Comparison of ENCODE assay signal across 25 mouse cellular contexts in the genomic region with DNA sequence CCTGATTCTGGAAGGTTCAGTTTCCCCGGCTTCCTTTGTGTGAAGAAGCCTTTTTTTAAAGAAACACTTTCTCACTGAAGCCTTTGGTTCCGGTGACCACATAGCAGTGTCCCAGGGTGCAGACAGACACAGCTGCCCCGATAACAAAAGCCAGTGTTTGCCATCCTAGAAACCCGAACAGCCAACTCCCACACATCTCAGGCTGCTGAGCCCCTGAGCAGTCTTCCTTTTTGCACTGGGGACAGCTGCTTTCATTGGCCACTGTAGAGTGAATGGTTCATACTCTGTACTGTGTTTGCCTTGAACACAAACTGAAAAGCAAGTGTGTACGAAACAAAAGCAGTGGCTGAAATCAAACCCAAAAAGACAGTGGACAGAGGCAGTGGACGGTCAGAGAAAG.
DNase-seq lines count a peak whose midpoint lies in the region; ATAC-seq and TF ChIP-seq lines count a peak whose summit lies in the region.
"Had no signal": no experiment of that assay in that cellular context is flagged by ENCODE, and none has a peak within 500 bp of the region (broad histone marks: within the 10 kb centered on the region; RNA-seq: fewer than 3 reads in every experiment).

No protein-coding gene starts in this region.

- 60% methylated on average over 6 of the region's 6 CpGs for WGBS in embryonic facial prominence, embryonic 11.5 days
- WGBS in embryonic facial prominence, embryonic 10.5 days, result 57% methylated on average over 6 of the region's 6 CpGs
- 74% methylated on average over 6 of the region's 6 CpGs for WGBS in intestine, embryonic 14.5 days
- WGBS in intestine, embryonic 15.5 days, result 71% methylated on average over 6 of the region's 6 CpGs
- 40% methylated on average over 6 of the region's 6 CpGs for WGBS in kidney, embryonic 15.5 days
- WGBS in kidney, postnatal 0 days, result 40% methylated on average over 6 of the region's 6 CpGs

- TF ChIP-seq CTCF in kidney, postnatal 0 days (IDR thresholded peaks at IDR 0.05; ENCODE audit: low read depth), result no peak

- H3K4me1 ChIP-seq in embryonic facial prominence, embryonic 11.5 days (ENCODE audit: control insufficient read depth, insufficient read depth, low read length), result no peaks in the 10 kb centered on the region
- peaks cover 35% of the 10 kb centered on the region for H3K4me1 ChIP-seq in embryonic facial prominence, embryonic 10.5 days
- 0 out of 2 replicates have a peak, but pooled peaks cover 3% of the 10 kb centered on the region for H3K4me1 ChIP-seq in intestine, embryonic 14.5 days (replicated peaks; ENCODE audit: control insufficient read depth, insufficient read depth, low read length)
- no peaks in the 10 kb centered on the region; the same call in 1 of the 2 replicates for H3K4me1 ChIP-seq in intestine, embryonic 15.5 days (replicated peaks)
- peaks cover 23% of the 10 kb centered on the region for H3K4me1 ChIP-seq in kidney, embryonic 15.5 days
- H3K4me1 ChIP-seq in kidney, postnatal 0 days (replicated peaks; ENCODE audit: insufficient read depth, low read length), result no peaks in the 10 kb centered on the region
- H3K4me1 ChIP-seq: forebrain, embryonic 15.5 days had no signal

- H3K4me2 ChIP-seq in embryonic facial prominence, embryonic 11.5 days (ENCODE audit: low read depth, low read length), result no peak overlapping the region
- no peak overlapping the region for H3K4me2 ChIP-seq in intestine, embryonic 14.5 days (ENCODE audit: low read length)
- no peak overlapping the region for H3K4me2 ChIP-seq in intestine, embryonic 15.5 days (replicated peaks)
- no peak overlapping the region for H3K4me2 ChIP-seq in kidney, embryonic 15.5 days
- no peak overlapping the region for H3K4me2 ChIP-seq in kidney, postnatal 0 days (ENCODE audit: low read length)
- H3K4me2 ChIP-seq: embryonic facial prominence, embryonic 12.5 days; forebrain, embryonic 13.5 days; forebrain, embryonic 15.5 days had no signal

- no peak overlapping the region for H3K4me3 ChIP-seq in embryonic facial prominence, embryonic 11.5 days (ENCODE audit: low read depth, low read length)
- H3K4me3 ChIP-seq in embryonic facial prominence, embryonic 10.5 days, result no peak overlapping the region
- no peak overlapping the region for H3K4me3 ChIP-seq in intestine, embryonic 14.5 days (ENCODE audit: low read depth, low read length)
- H3K4me3 ChIP-seq in intestine, embryonic 15.5 days (replicated peaks), result no peak overlapping the region
- H3K4me3 ChIP-seq in kidney, embryonic 15.5 days (replicated peaks), result no peak overlapping the region
- no peak overlapping the region for H3K4me3 ChIP-seq in kidney, postnatal 0 days (replicated peaks; ENCODE audit: low read depth, low read length)
- H3K4me3 ChIP-seq: embryonic facial prominence, embryonic 12.5 days; forebrain, embryonic 13.5 days; forebrain, embryonic 15.5 days had no signal

- H3K9ac ChIP-seq in embryonic facial prominence, embryonic 11.5 days (replicated peaks; ENCODE audit: low read length), result 0 out of 2 replicates have a peak overlapping the region, but pooled peaks have one; percentile 9
- H3K9ac ChIP-seq in intestine, embryonic 14.5 days (ENCODE audit: low read length), result no peak overlapping the region
- no peak overlapping the region for H3K9ac ChIP-seq in intestine, embryonic 15.5 days
- no peak overlapping the region for H3K9ac ChIP-seq in kidney, embryonic 15.5 days
- no peak overlapping the region for H3K9ac ChIP-seq in kidney, postnatal 0 days (ENCODE audit: low read depth, low read length)
- H3K9ac ChIP-seq: embryonic facial prominence, embryonic 12.5 days; forebrain, embryonic 13.5 days; forebrain, embryonic 15.5 days had no signal

- no peaks in the 10 kb centered on the region for H3K9me3 ChIP-seq in embryonic facial prominence, embryonic 11.5 days (replicated peaks; ENCODE audit: control insufficient read depth, low read length)
- H3K9me3 ChIP-seq in embryonic facial prominence, embryonic 10.5 days, result no peaks in the 10 kb centered on the region
- H3K9me3 ChIP-seq in intestine, embryonic 14.5 days (ENCODE audit: control insufficient read depth, low read length), result no peaks in the 10 kb centered on the region
- no peaks in the 10 kb centered on the region for H3K9me3 ChIP-seq in intestine, embryonic 15.5 days
- H3K9me3 ChIP-seq in kidney, embryonic 15.5 days (replicated peaks), result no peaks in the 10 kb centered on the region
- H3K9me3 ChIP-seq in kidney, postnatal 0 days (replicated peaks; ENCODE audit: low read length), result no peaks in the 10 kb centered on the region
- H3K9me3 ChIP-seq: embryonic facial prominence, embryonic 12.5 days; forebrain, embryonic 13.5 days; forebrain, embryonic 15.5 days had no signal

- no peak overlapping the region for H3K27ac ChIP-seq in embryonic facial prominence, embryonic 11.5 days (replicated peaks; ENCODE audit: low read depth, low read length)
- no peak overlapping the region; the same call in 1 of the 2 replicates for H3K27ac ChIP-seq in embryonic facial prominence, embryonic 10.5 days (replicated peaks)
- no peak overlapping the region for H3K27ac ChIP-seq in intestine, embryonic 14.5 days (ENCODE audit: low read depth)
- no peak overlapping the region for H3K27ac ChIP-seq in intestine, embryonic 15.5 days
- H3K27ac ChIP-seq in kidney, embryonic 15.5 days, result no peak overlapping the region
- H3K27ac ChIP-seq in kidney, postnatal 0 days, result no peak overlapping the region
- H3K27ac ChIP-seq: embryonic facial prominence, embryonic 12.5 days; forebrain, embryonic 13.5 days; forebrain, embryonic 15.5 days had no signal

- H3K36me3 ChIP-seq in embryonic facial prominence, embryonic 11.5 days (replicated peaks; ENCODE audit: control insufficient read depth, insufficient read depth, low read depth, low read length), result no peaks in the 10 kb centered on the region; the same call in 1 of the 2 replicates
- no peaks in the 10 kb centered on the region for H3K36me3 ChIP-seq in embryonic facial prominence, embryonic 10.5 days (replicated peaks)
- no peaks in the 10 kb centered on the region for H3K36me3 ChIP-seq in intestine, embryonic 14.5 days (ENCODE audit: control insufficient read depth, insufficient read depth, low read length)
- no peaks in the 10 kb centered on the region for H3K36me3 ChIP-seq in intestine, embryonic 15.5 days
- no peaks in the 10 kb centered on the region for H3K36me3 ChIP-seq in kidney, embryonic 15.5 days
- no peaks in the 10 kb centered on the region for H3K36me3 ChIP-seq in kidney, postnatal 0 days (ENCODE audit: insufficient read depth, low read length)
- H3K36me3 ChIP-seq: embryonic facial prominence, embryonic 12.5 days; forebrain, embryonic 15.5 days; G1E had no signal

- no peaks in the 10 kb centered on the region for H3K27me3 ChIP-seq in embryonic facial prominence, embryonic 11.5 days (ENCODE audit: control insufficient read depth, insufficient read depth, low read length)
- H3K27me3 ChIP-seq in embryonic facial prominence, embryonic 10.5 days (replicated peaks; ENCODE audit: low read depth, poor library complexity, severe bottlenecking), result 0 out of 2 replicates have a peak, but pooled peaks cover 17% of the 10 kb centered on the region
- H3K27me3 ChIP-seq in intestine, embryonic 14.5 days (replicated peaks; ENCODE audit: control insufficient read depth, insufficient read depth, low read length), result no peaks in the 10 kb centered on the region
- no peaks in the 10 kb centered on the region for H3K27me3 ChIP-seq in intestine, embryonic 15.5 days (replicated peaks)
- H3K27me3 ChIP-seq in kidney, embryonic 15.5 days, result no peaks in the 10 kb centered on the region
- no peaks in the 10 kb centered on the region for H3K27me3 ChIP-seq in kidney, postnatal 0 days (ENCODE audit: insufficient read depth, low read length)
- H3K27me3 ChIP-seq: CH12.LX; forebrain, embryonic 13.5 days; forebrain, embryonic 15.5 days; Patski had no signal

- ATAC-seq in embryonic facial prominence, embryonic 11.5 days (replicated peaks; ENCODE audit: insufficient number of reproducible peaks, low FRiP score, low TSS enrichment, low read depth), result no peak
- no peak for ATAC-seq in intestine, embryonic 14.5 days (replicated peaks; ENCODE audit: low FRiP score, low TSS enrichment, low read depth)
- ATAC-seq in intestine, embryonic 15.5 days, result no peak
- ATAC-seq in kidney, embryonic 15.5 days (replicated peaks; ENCODE audit: low FRiP score), result 0 out of 2 replicates have a peak, but pooled peaks have one; percentile 57
- ATAC-seq in kidney, postnatal 0 days (replicated peaks; ENCODE audit: low FRiP score, low read depth), result no peak
- ATAC-seq: activated CD4-positive, CD25-positive, alpha-beta regulatory T cell, adult 4 months; CD4-positive, CD25-positive, alpha-beta regulatory T cell, adult 4 months; forebrain, embryonic 13.5 days; forebrain, embryonic 15.5 days; Patski had no signal

- DNase-seq in embryonic facial prominence, embryonic 11.5 days (ENCODE audit: low spot score), result no peak
- no peak for DNase-seq in embryonic facial prominence, embryonic 10.5 days (ENCODE audit: low spot score)
- DNase-seq in intestine, embryonic 14.5 days (ENCODE audit: low spot score), result peak; percentile 43
- DNase-seq in kidney, adult 18-20 months, result no peak
- DNase-seq in kidney, postnatal 0 days (ENCODE audit: low spot score), result peak; percentile 55
- no peak for DNase-seq in kidney, postnatal 10 days
- DNase-seq: adrenal gland, adult 8-10 months; adrenal gland, postnatal 14 days; adrenal gland, postnatal 36 days; B cell, adult 2 months; cerebellum, adult 11-12 months; cerebellum, adult 2 months; cerebellum, adult 9-10 months; cerebellum, postnatal 10 days; cerebellum, postnatal 25 days had no signal

Comparison
In these comparisons a context has a peak if more than half of its experiments do, and no peak if none do; other contexts are left out.
1. DNase-seq: peak in intestine, embryonic 14.5 days (single experiment) and kidney, postnatal 0 days (single experiment); none in embryonic facial prominence, embryonic 11.5 days (single experiment), embryonic facial prominence, embryonic 10.5 days (single experiment), kidney, adult 18-20 months (single experiment) and kidney, postnatal 10 days (single experiment).